Mouse (Mus musculus): Measurements from ENCODE around the gene Agbl4.

Agbl4 gene

GRCm38 (mm10) chr4:111410731-111411130, 1013.3 kb downstream of the Agbl4 start:
- no peak for DNase-seq

GRCm38 (mm10) chr4:111414399-111414798, 1016.9 kb downstream of the Agbl4 start:
- DNase-seq = no peak

GRCm38 (mm10) chr4:111414818-111415488, 1017.5 kb downstream of the Agbl4 start, which contains the start of gene Bend5:
Gene Bend5 (plus strand): TSS chr4:111415006.
- peak; percentile 87 for DNase-seq

GRCm38 (mm10) chr4:111416126-111416525, 1018.7 kb downstream of the Agbl4 start:
- DNase-seq = no peak

GRCm38 (mm10) chr4:111416551-111416950, 1019.1 kb downstream of the Agbl4 start:
- no peak for DNase-seq

GRCm38 (mm10) chr4:111417716-111418115, 1020.3 kb downstream of the Agbl4 start:
- DNase-seq = no peak

- DNase-seq = no peak
Observed at GRCm38 (mm10) chr4:111419476-111419875, 1022.0 kb downstream of the Agbl4 start.

- DNase-seq = no peak
Observed at GRCm38 (mm10) chr4:111420031-111420430, 1022.6 kb downstream of the Agbl4 start.

- DNase-seq = no peak
Observed at GRCm38 (mm10) chr4:111420955-111421354, 1023.5 kb downstream of the Agbl4 start.

- no peak for DNase-seq
Observed at GRCm38 (mm10) chr4:111421785-111422184, 1024.3 kb downstream of the Agbl4 start.

GRCm38 (mm10) chr4:111424371-111424950, 1027.0 kb downstream of the Agbl4 start:
- no peak for DNase-seq

GRCm38 (mm10) chr4:111425170-111425569, 1027.7 kb downstream of the Agbl4 start:
- DNase-seq = no peak

GRCm38 (mm10) chr4:111431186-111431585, 1033.7 kb downstream of the Agbl4 start:
- DNase-seq = peak; percentile 56

GRCm38 (mm10) chr4:111432013-111432412, 1034.6 kb downstream of the Agbl4 start:
- DNase-seq = no peak

GRCm38 (mm10) chr4:111432417-111432816, 1035.0 kb downstream of the Agbl4 start:
- no peak for DNase-seq

- no peak for DNase-seq
Observed at GRCm38 (mm10) chr4:111441709-111442108, 1044.2 kb downstream of the Agbl4 start.

GRCm38 (mm10) chr4:111442435-111443238, 1045.2 kb downstream of the Agbl4 start:
- DNase-seq = peak; percentile 26

GRCm38 (mm10) chr4:111443906-111444615, 1046.6 kb downstream of the Agbl4 start:
- no peak for DNase-seq

GRCm38 (mm10) chr4:111444616-111445160, 1047.2 kb downstream of the Agbl4 start:
- DNase-seq = no peak

- DNase-seq = no peak
Observed at GRCm38 (mm10) chr4:111447918-111448317, 1050.5 kb downstream of the Agbl4 start.

GRCm38 (mm10) chr4:111448586-111448985, 1051.1 kb downstream of the Agbl4 start:
- no peak for DNase-seq

GRCm38 (mm10) chr4:111449442-111450199, 1052.2 kb downstream of the Agbl4 start:
- no peak for DNase-seq
